Mouse (Mus musculus) gastrocnemius, postnatal 36 days (tissue): ENCODE results near the gene Atp5l. TPM values are rescaled to one million over a fixed set of nuclear protein-coding genes. Genes with fewer than 3 reads are reported as not detected.

Source experiments
- DNase-seq, 2 experiments: peaks; one replicate each; pipeline ENCODE4 v3.0.0; 2022
- intact Hi-C: fragments of 180-260 bp; cut with DNase I; formaldehyde crosslinking; loops from one replicate; pipeline ENCODE4 v1.15.1; 2025
- total RNA-seq, 2 experiments: library from RNA; stranded (reverse); gene quantifications; 2 replicates each; pipeline ENCODE4 v1.2.3; 2021

Atp5l gene
- total RNA-seq, 2 experiments from 2014 or later, result 659 to 699 TPM

DNA sequence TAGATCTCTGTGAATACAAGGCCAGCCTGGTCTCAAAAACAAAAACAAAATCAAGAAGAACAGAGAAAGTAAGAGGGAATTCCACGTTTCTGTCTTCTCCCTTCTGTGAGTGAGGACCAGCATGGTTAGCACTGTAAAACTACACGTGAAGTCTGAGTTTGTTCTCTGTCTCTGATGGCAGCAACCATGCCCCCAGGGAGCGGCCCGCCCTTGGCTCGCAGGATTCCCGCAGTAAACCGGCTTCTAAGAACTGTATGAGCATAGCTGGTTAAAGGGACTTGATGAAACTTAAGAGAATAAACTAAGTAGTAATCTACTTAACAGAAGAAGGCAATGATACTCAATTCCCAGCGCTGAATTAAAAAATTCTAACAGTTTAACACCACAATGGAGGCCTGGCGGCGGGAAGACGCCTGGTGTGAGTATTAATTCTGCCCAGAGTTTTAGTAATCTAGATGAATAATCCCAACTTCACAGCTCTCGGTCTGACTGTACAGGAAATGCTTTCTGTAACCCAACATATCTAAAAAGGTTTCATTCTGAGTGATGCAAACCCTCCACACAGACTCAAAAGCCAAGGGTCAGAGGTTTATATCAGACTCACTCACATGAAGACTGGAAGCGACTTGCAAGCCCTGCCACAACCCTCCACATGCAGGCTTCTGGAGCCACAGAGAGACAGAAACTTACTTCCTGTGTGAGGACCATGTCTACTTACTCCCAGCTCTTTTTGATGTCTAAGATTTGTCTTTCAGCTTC lies 52.0 kb downstream of the Atp5l start:
- peak; percentile 42 to 47 for DNase-seq
- intact Hi-C loops, result no loop called here

- no peak for DNase-seq
- intact Hi-C loops, result no loop called here
These were observed 52.9 kb downstream of the Atp5l start for GRCm38 (mm10) chr9:44867664-44868063.

GRCm38 (mm10) chr9:44866501-44867240 lies 53.9 kb downstream of the Atp5l start:
- no peak for DNase-seq
- intact Hi-C loops, result no loop called here

Other genes starting within 250 kb of the Atp5l start
- not detected for gene Treh, start 247.5 kb downstream of the Atp5l start, total RNA-seq
- 10 to 100 TPM; 33.5 to 33.9 TPM for gene Phldb1, start 185.5 kb downstream of the Atp5l start, total RNA-seq
- gene Arcn1, start 152.9 kb downstream of the Atp5l start, total RNA-seq, result 10 to 100 TPM; 62.6 to 73.4 TPM
- 10 to 100 TPM; 21.4 to 28.2 TPM for gene Ift46, start 152.8 kb downstream of the Atp5l start, total RNA-seq
- gene Tmem25, start 121.4 kb downstream of the Atp5l start, total RNA-seq, result 1 to 10 TPM; 6.1 to 6.2 TPM
- gene Ttc36, start 117.7 kb downstream of the Atp5l start, total RNA-seq, result not detected
- 10 to 100 TPM; 12.5 to 12.8 TPM for gene Kmt2a, start 39.4 kb downstream of the Atp5l start, total RNA-seq
- 10 to 100 TPM; 28.9 to 39.4 TPM for gene Ube4a, start 44.9 kb upstream of the Atp5l start, total RNA-seq
- 1 to 10 TPM in 1 of 2 experiments, not detected in 1; 1.7 TPM for gene Cd3g, start 59.7 kb upstream of the Atp5l start, total RNA-seq
- 1 to 10 TPM in 1 of 2 experiments, not detected in 1; 1.3 TPM for gene Cd3d, start 61.0 kb upstream of the Atp5l start, total RNA-seq
- 1 to 10 TPM in 1 of 2 experiments, not detected in 1; 2.5 TPM for gene Cd3e, start 88.9 kb upstream of the Atp5l start, total RNA-seq
- gene Mpzl2, start 119.1 kb upstream of the Atp5l start, total RNA-seq, result under 1 TPM; 0.30 to 0.33 TPM
- 1 to 10 TPM in 1 of 2 experiments, under 1 TPM in 1; 0.97 to 1.4 TPM for gene Mpzl3, start 134.4 kb upstream of the Atp5l start, total RNA-seq
- gene Jaml, start 158.4 kb upstream of the Atp5l start, total RNA-seq, result under 1 TPM; 0.13 to 0.44 TPM
- gene Scn2b, start 197.0 kb upstream of the Atp5l start, total RNA-seq, result 1 to 10 TPM; 1.7 to 2.5 TPM
- gene Scn4b, start 217.7 kb upstream of the Atp5l start, total RNA-seq, result 100 to 1,000 TPM; 209 to 240 TPM